Mouse (Mus musculus): ENCODE data around the gene Arhgef6. TPM values are rescaled to one million over a fixed set of nuclear protein-coding genes. Genes with fewer than 3 reads are reported as not detected.

Gene Arhgef6
- polyA plus RNA-seq (2016; fragmentation: Nextera tagmentation; extraction: Ambion mirVana): 5.0 and 6.1 TPM in 2 replicates

DNA sequence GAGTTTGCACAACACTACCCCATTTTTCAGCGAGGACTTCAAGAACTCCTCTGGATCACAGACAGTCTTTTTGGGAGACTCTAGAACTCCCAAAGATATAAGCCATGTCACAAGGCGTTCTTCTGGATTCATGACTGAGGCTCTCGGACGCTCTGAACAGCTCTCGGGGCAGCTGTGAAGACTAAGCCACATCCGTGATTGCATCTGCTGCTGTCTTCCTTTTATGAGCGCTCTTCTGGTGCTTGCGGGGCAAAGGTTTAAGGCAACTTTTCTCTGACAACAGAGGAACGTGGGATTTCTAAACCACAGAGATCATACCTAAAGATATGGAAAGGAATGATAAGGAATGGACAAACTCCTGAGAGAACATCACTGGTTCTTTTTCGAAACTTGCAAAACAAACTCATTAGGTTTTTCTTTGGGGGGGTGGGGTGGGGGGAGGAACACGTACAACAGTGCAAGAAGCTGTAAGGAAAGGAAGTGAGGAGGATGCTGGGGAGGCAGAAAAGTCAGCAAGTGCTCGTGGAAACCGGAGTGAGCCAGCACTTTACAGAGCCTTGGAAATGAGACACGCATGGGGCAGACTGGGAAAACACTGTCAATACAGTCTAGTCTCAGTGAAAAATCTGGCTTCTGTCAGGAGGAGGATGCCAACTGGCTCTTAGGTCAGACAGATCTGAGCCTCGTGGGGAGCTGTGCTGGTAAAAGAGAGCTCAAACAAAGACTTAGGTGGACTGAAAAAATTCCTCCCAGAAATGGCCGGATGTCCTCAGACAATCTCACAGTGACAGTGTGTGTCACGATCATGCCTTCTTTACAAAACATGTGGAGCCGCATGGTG lies at the start of gene Arhgef6:
Gene Arhgef6 (minus strand): TSS at position 359 of the 841 bp plus-strand sequence.
- Histone ChIP-seq H3K36me3 (no peaks in the 10 kb centered on the region), H3K9ac (replicated peaks) (no peak within 1 kb of the TSS), H3K4me3 (replicated peaks) (no peak within 1 kb of the TSS), H3K27ac (no peak within 1 kb of the TSS), H3K4me2 (no peak within 1 kb of the TSS), H3K27me3 (no peaks in the 10 kb centered on the region), H3K4me1 (replicated peaks) (no peaks in the 10 kb centered on the region), H3K9me3 (no peaks in the 10 kb centered on the region)
- 60% methylated on average over 18 of the region's 18 CpGs for WGBS
- ATAC-seq (ENCODE audit: insufficient number of reproducible peaks, insufficient read depth, low FRiP score, low TSS enrichment, low read depth): no peak

DNA sequence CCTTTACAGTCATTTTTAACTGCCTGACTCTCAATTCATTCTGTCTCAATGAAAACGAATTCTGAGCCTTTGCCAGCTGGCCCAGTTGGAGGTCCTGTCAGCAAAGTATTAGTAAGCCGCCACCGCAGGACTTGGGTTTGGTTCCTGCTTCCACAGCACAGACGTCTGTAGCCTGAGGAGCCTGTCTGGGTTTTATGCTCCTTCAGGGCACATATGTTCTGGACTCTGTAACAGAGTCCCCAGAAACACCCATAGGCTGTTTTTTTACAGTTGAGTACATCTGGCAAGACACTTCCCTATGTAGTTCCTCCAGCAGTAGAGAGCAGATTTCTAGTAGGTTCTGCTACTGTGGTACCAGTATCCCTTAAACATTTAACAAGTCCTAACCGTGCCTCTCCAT lies 42.4 kb upstream of the Arhgef6 start:
- no peak overlapping the region for H3K4me3 ChIP-seq (replicated peaks)
- no peak for ATAC-seq (ENCODE audit: insufficient number of reproducible peaks, insufficient read depth, low FRiP score, low TSS enrichment, low read depth)
- WGBS: 79% methylated on average over 5 of the region's 5 CpGs
- H3K9ac ChIP-seq (replicated peaks): no peak overlapping the region
- H3K27ac ChIP-seq: no peak overlapping the region
- H3K4me2 ChIP-seq: no peak overlapping the region
- no peaks in the 10 kb centered on the region for H3K4me1 ChIP-seq (replicated peaks)
- H3K9me3 ChIP-seq: no peaks in the 10 kb centered on the region
- H3K36me3 ChIP-seq: peaks cover 81% of the 10 kb centered on the region
- no peaks in the 10 kb centered on the region for H3K27me3 ChIP-seq

GRCm38 (mm10) chrX:57378579-57378978 lies 40.0 kb upstream of the Arhgef6 start:
- Histone ChIP-seq H3K27me3 (no peaks in the 10 kb centered on the region), H3K4me2 (no peak overlapping the region), H3K9me3 (no peaks in the 10 kb centered on the region), H3K9ac (replicated peaks) (no peak overlapping the region), H3K36me3 (peaks cover 58% of the 10 kb centered on the region; the same call in 1 of the 2 replicates), H3K4me3 (replicated peaks) (no peak overlapping the region), H3K27ac (no peak overlapping the region), H3K4me1 (replicated peaks) (no peaks in the 10 kb centered on the region)
- 96% methylated on average over 3 of the region's 3 CpGs for WGBS
- no peak for ATAC-seq (ENCODE audit: insufficient number of reproducible peaks, insufficient read depth, low FRiP score, low TSS enrichment, low read depth)

- WGBS: 79% methylated on average over 3 of the region's 3 CpGs
- no peaks in the 10 kb centered on the region for H3K4me1 ChIP-seq (replicated peaks)
- no peak overlapping the region for H3K4me3 ChIP-seq (replicated peaks)
- H3K27me3 ChIP-seq: no peaks in the 10 kb centered on the region
- no peak overlapping the region for H3K9ac ChIP-seq (replicated peaks)
- no peaks in the 10 kb centered on the region for H3K9me3 ChIP-seq
- H3K27ac ChIP-seq: no peak overlapping the region
- H3K36me3 ChIP-seq: peaks cover 48% of the 10 kb centered on the region; the same call in 1 of the 2 replicates
- no peak for ATAC-seq (ENCODE audit: insufficient number of reproducible peaks, insufficient read depth, low FRiP score, low TSS enrichment, low read depth)
- no peak overlapping the region for H3K4me2 ChIP-seq
Measured at GRCm38 (mm10) chrX:57377096-57377495, 38.6 kb upstream of the Arhgef6 start.

GRCm38 (mm10) chrX:57374029-57374428 lies 35.5 kb upstream of the Arhgef6 start:
- no peaks in the 10 kb centered on the region for H3K27me3 ChIP-seq
- ATAC-seq (ENCODE audit: insufficient number of reproducible peaks, insufficient read depth, low FRiP score, low TSS enrichment, low read depth): no peak
- 89% methylated on average over 2 of the region's 2 CpGs for WGBS
- no peak overlapping the region for H3K4me2 ChIP-seq
- no peak overlapping the region for H3K27ac ChIP-seq
- no peak overlapping the region for H3K9ac ChIP-seq (replicated peaks)
- H3K4me1 ChIP-seq (replicated peaks): no peaks in the 10 kb centered on the region
- H3K9me3 ChIP-seq: no peaks in the 10 kb centered on the region
- no peak overlapping the region for H3K4me3 ChIP-seq (replicated peaks)
- H3K36me3 ChIP-seq: peaks cover 22% of the 10 kb centered on the region; the same call in 1 of the 2 replicates

DNA sequence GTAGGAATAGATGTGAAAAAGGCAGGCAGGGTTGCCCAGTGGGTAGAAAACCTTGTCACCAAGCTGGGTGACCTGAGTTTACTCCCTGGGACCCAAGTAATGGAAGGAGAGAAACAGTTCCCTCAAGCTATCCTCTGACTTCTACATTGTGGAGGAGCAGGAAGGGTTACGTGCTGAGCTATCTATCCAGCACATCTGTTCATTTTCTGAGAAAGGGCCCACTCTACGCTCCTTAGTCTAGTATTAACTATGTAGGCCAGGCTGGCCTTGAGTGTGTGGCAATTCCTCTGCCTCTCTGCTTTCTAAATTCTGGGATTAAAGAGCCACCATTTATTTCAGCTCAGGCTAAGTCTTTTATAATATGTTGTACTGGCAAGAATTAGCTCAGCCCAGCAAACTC lies 35.0 kb upstream of the Arhgef6 start:
- no peak overlapping the region for H3K4me2 ChIP-seq
- WGBS: 84% methylated on average over 2 of the region's 2 CpGs
- ATAC-seq (ENCODE audit: insufficient number of reproducible peaks, insufficient read depth, low FRiP score, low TSS enrichment, low read depth): no peak
- no peak overlapping the region for H3K4me3 ChIP-seq (replicated peaks)
- H3K9ac ChIP-seq (replicated peaks): no peak overlapping the region
- H3K27me3 ChIP-seq: no peaks in the 10 kb centered on the region
- H3K36me3 ChIP-seq: peaks cover 18% of the 10 kb centered on the region; the same call in 1 of the 2 replicates
- H3K4me1 ChIP-seq (replicated peaks): no peaks in the 10 kb centered on the region
- H3K9me3 ChIP-seq: no peaks in the 10 kb centered on the region
- no peak overlapping the region for H3K27ac ChIP-seq

DNA sequence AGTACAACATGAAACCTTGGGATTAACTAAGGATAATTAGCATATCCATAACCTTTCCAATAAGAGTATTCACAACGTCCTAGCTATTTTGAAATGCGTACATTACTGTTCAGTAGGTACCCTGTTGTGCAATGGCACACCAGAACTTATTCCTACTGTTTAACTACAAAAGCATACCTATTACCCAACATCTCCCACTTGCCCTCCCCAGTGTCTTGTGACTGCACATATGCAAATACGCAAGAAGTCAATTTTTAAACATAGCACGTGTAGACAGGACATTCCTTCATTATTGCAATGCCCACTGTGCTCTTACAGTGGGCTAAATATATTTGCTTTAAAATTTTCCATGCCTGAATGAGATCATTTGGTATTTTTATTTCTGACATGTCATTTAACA lies 34.4 kb upstream of the Arhgef6 start:
- 82% methylated on average over 4 of the region's 4 CpGs for WGBS
- Histone ChIP-seq H3K27ac (no peak overlapping the region), H3K36me3 (peaks cover 15% of the 10 kb centered on the region; the same call in 1 of the 2 replicates), H3K4me2 (no peak overlapping the region), H3K9me3 (no peaks in the 10 kb centered on the region), H3K4me1 (replicated peaks) (no peaks in the 10 kb centered on the region), H3K4me3 (replicated peaks) (no peak overlapping the region), H3K9ac (replicated peaks) (no peak overlapping the region), H3K27me3 (no peaks in the 10 kb centered on the region)
- ATAC-seq (ENCODE audit: insufficient number of reproducible peaks, insufficient read depth, low FRiP score, low TSS enrichment, low read depth): no peak

DNA sequence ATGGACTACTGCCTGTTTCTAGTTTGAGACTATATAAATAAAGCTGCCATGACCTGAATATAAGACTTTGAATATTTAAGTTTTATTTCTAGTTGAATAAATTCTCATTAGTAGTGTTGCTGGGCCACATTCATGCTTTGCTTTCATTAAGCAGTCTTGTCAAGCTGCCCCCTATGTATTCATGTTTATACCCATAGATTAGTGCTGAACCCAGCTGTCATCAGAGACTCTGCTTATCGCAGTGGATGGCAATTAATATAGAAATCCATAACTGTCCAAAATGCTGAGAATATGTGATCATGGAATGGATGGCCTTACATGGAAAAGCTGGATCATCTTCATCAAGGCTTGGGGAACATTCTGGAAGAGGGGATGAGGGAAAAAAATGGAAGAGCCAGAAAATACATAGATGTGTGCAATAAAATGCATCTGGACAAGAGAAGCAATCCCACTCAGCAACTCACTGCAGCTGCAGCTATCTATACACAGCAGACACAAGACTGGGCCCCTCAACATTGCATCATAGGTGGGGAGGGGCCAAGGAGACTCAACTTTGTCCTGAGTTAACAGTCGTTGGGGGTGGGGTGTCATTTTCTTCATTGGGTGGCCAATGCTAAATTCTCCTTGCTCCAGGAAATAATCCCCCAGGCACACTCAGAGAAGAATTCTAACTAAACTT lies 26.5 kb upstream of the Arhgef6 start:
- Histone ChIP-seq H3K9me3 (no peaks in the 10 kb centered on the region), H3K4me2 (no peak overlapping the region), H3K9ac (replicated peaks) (no peak overlapping the region), H3K4me1 (replicated peaks) (no peaks in the 10 kb centered on the region), H3K27me3 (no peaks in the 10 kb centered on the region), H3K27ac (no peak overlapping the region), H3K4me3 (replicated peaks) (no peak overlapping the region), H3K36me3 (no peaks in the 10 kb centered on the region)
- no peak for ATAC-seq (ENCODE audit: insufficient number of reproducible peaks, insufficient read depth, low FRiP score, low TSS enrichment, low read depth)
- WGBS: 67% methylated on average over 2 of the region's 2 CpGs

- H3K9ac ChIP-seq (replicated peaks): no peak overlapping the region
- no peaks in the 10 kb centered on the region for H3K9me3 ChIP-seq
- H3K27ac ChIP-seq: no peak overlapping the region
- no peak for ATAC-seq (ENCODE audit: insufficient number of reproducible peaks, insufficient read depth, low FRiP score, low TSS enrichment, low read depth)
- H3K36me3 ChIP-seq: no peaks in the 10 kb centered on the region
- 79% methylated on average over 1 of the region's 1 CpGs for WGBS
- H3K27me3 ChIP-seq: no peaks in the 10 kb centered on the region
- no peak overlapping the region for H3K4me3 ChIP-seq (replicated peaks)
- no peak overlapping the region for H3K4me2 ChIP-seq
- H3K4me1 ChIP-seq (replicated peaks): no peaks in the 10 kb centered on the region
Measured at GRCm38 (mm10) chrX:57359316-57359715, 20.8 kb upstream of the Arhgef6 start.

DNA sequence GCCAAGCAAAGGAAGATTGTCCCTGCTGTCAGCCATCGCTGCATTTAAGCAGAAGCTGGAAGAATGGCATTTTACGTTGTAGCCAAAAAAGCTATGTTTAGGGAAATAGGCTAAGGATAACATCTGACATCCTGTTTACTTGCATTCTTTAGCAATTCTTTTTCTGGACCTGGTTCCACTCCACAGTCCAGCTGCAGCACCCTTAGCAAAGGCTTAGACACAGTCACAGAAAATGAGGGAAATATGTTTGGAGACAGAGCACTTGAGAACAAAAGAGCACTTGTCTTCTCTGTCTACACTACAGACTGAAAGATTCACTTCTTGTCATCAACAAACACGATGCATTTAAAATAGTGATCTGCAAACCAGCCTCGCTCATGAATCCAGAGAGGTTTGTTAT lies 691 bp upstream of the Arhgef6 start:
- Histone ChIP-seq H3K4me2 (no peak overlapping the region), H3K9me3 (no peaks in the 10 kb centered on the region), H3K9ac (replicated peaks) (no peak overlapping the region), H3K4me3 (replicated peaks) (no peak overlapping the region), H3K4me1 (replicated peaks) (no peaks in the 10 kb centered on the region), H3K27ac (no peak overlapping the region), H3K27me3 (no peaks in the 10 kb centered on the region), H3K36me3 (no peaks in the 10 kb centered on the region)
- WGBS: 76% methylated on average over 4 of the region's 4 CpGs
- no peak for ATAC-seq (ENCODE audit: insufficient number of reproducible peaks, insufficient read depth, low FRiP score, low TSS enrichment, low read depth)

- no peaks in the 10 kb centered on the region for H3K9me3 ChIP-seq
- ATAC-seq (ENCODE audit: insufficient number of reproducible peaks, insufficient read depth, low FRiP score, low TSS enrichment, low read depth): no peak
- no peak overlapping the region for H3K27ac ChIP-seq
- no peak overlapping the region for H3K4me2 ChIP-seq
- no peaks in the 10 kb centered on the region for H3K4me1 ChIP-seq (replicated peaks)
- H3K4me3 ChIP-seq (replicated peaks): no peak overlapping the region
- no peaks in the 10 kb centered on the region for H3K36me3 ChIP-seq
- H3K27me3 ChIP-seq: no peaks in the 10 kb centered on the region
- no peak overlapping the region for H3K9ac ChIP-seq (replicated peaks)
Measured at GRCm38 (mm10) chrX:57337582-57337981, 947 bp downstream of the Arhgef6 start.
